Mouse (Mus musculus) spleen, adult 2 months (tissue): ENCODE measurements at regions not wholly inside any gene's neighbourhood (a gene's known extent, or its start where the extent isn't known, plus 50 kb on each side); places are given as distances from the start of the nearest gene placed in this dataset.

Experiments used
- CTCF ChIP-seq: fragments of 200-500 bp; IDR thresholded peaks from 2 replicates; pipeline ENCODE4 v1.5.1; 2011; ENCODE audit warnings: mild to moderate bottlenecking, inconsistent platforms; ENCODE audit not compliant: insufficient read depth, insufficient read length, insufficient replicate concordance; ENCODE audit errors: extremely low read depth
- POLR2A ChIP-seq: fragments of 200-500 bp; IDR thresholded peaks from 2 replicates; pipeline ENCODE4 v1.6.1; 2011; ENCODE audit warnings: low read depth, low read length, inconsistent platforms

DNA sequence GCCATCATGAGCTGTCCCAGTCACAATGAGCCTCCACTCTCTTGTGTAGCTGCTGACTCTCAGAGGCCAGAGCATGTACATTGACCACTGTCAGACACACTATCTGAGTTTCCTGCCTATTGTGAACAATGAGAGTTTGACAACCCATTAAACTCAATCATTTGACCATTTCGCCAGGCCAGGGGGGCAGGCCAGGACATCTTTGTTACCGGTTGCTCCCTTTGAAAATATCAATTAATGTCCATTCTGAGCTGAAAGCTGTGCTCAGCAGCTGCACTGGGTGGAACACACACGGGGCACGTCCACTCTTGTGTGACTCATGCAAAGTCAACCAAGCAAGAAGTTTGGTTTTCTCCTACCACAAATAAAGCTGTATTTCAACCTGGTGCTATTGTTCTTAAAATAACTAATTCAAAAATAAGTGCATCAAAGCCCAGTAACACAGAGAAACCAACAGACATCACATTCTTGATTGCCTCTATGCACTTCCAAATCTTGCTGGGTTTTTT lies 197.9 kb downstream of the Lmo4 start:
- TF ChIP-seq POLR2A (no peak), CTCF (no peak)
